Comparison of ENCODE assay signal across 8 mouse cellular contexts in the genomic region with DNA sequence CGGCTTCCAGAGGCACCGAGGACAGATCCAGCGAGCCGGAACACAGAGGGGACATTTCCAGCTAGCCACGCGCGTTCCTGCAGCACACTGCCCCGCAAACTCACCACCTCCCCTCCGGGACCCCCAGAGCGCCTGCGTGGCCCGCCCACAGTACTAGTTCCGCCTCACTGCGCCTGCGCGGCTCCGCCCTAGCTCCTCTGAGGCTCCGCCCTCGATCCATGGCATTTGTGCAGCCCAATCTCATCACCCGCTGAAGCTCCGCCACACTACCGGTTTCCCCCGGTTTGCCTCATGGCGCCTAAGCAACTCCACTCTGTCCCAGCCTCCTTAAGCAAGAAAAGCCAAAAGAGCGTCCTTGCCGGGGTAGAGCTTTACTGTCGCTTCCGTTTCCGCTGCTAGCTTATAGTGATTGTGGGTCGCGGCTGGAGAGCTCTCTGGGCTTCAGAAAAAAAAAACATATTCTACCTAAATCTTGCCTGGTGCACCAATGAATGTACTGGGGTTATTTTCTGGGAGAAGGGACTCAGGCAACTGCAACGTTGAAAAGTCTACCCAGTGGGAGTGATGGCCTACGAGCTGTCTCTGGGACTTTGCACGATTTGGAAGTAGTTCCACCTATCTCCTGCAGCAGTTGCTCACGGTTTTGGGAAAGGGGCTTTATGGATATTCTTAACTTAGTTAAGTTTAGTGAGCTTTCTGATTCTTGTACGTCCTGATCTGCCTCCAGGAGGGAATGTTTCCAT. TPM values are rescaled to one million over a fixed set of nuclear protein-coding genes. Genes with fewer than 3 reads are reported as not detected.
DNase-seq lines count a peak whose midpoint lies in the region; ATAC-seq and TF ChIP-seq lines count a peak whose summit lies in the region.

A gene (minus strand): TSS at position 163 of the 743 bp plus-strand sequence.

- no peaks in the 10 kb centered on the region for H3K27me3 ChIP-seq in embryonic facial prominence, embryonic 14.5 days (replicated peaks; ENCODE audit: control insufficient read depth, insufficient read depth, low read length)
- no peaks in the 10 kb centered on the region for H3K27me3 ChIP-seq in limb, embryonic 14.5 days (ENCODE audit: control insufficient read depth, insufficient read depth, low read length)
- H3K27me3 ChIP-seq in midbrain, postnatal 0 days (ENCODE audit: insufficient read depth, low read length) = no peaks in the 10 kb centered on the region

- peak within 1 kb of the TSS; percentile 65 for H3K4me3 ChIP-seq in embryonic facial prominence, embryonic 14.5 days (ENCODE audit: low read depth, low read length)
- peak within 1 kb of the TSS; percentile 85 for H3K4me3 ChIP-seq in limb, embryonic 14.5 days (replicated peaks; ENCODE audit: low read length)
- H3K4me3 ChIP-seq in midbrain, postnatal 0 days (ENCODE audit: low read depth, low read length) = peak within 1 kb of the TSS; percentile 71

- peaks cover 7% of the 10 kb centered on the region for H3K4me1 ChIP-seq in embryonic facial prominence, embryonic 14.5 days (ENCODE audit: control insufficient read depth, insufficient read depth, low read length)
- peaks cover 10% of the 10 kb centered on the region; the same call in 1 of the 2 replicates for H3K4me1 ChIP-seq in limb, embryonic 14.5 days (ENCODE audit: control insufficient read depth, insufficient read depth, low read length)
- H3K4me1 ChIP-seq in midbrain, postnatal 0 days (ENCODE audit: insufficient read depth, low read length) = peaks cover 6% of the 10 kb centered on the region; the same call in 1 of the 2 replicates

- TF ChIP-seq POLR2A in limb, embryonic 14.5 days (IDR thresholded peaks at IDR 0.05; ENCODE audit: borderline replicate concordance, extremely low read depth, insufficient read depth, insufficient read length) = peak; percentile 58; the same call in 1 of the 2 replicates

- H3K9ac ChIP-seq in embryonic facial prominence, embryonic 14.5 days (ENCODE audit: low read depth, low read length) = peak within 1 kb of the TSS; percentile 78
- H3K9ac ChIP-seq in limb, embryonic 14.5 days (ENCODE audit: low read depth, low read length, severe bottlenecking) = peak within 1 kb of the TSS; percentile 77
- H3K9ac ChIP-seq in midbrain, postnatal 0 days (replicated peaks; ENCODE audit: low read length, poor library complexity, severe bottlenecking) = peak within 1 kb of the TSS; percentile 87

- peak; percentile 95 for DNase-seq in 3T3-L1 (ENCODE audit: low read depth, low spot score)
- DNase-seq in adrenal gland, postnatal 4 days (ENCODE audit: low spot score in 2 of 2) = peak; percentile 98
- peak; percentile 98 for DNase-seq in embryonic facial prominence, embryonic 14.5 days (ENCODE audit: low spot score)
- DNase-seq in heart, adult 8-10 months (ENCODE audit: low spot score) = peak; percentile 100
- peak; percentile 99 for DNase-seq in kidney, adult 9 months
- DNase-seq in limb, embryonic 14.5 days (ENCODE audit: low spot score) = peak; percentile 99
- peak; percentile 99 for DNase-seq in midbrain, postnatal 0 days (ENCODE audit: low spot score)
- peak; percentile 98 for DNase-seq in spleen, postnatal 14 days (ENCODE audit: low spot score in 2 of 2)

- peak within 1 kb of the TSS; percentile 87 for H3K27ac ChIP-seq in embryonic facial prominence, embryonic 14.5 days (replicated peaks; ENCODE audit: low read depth, low read length)
- H3K27ac ChIP-seq in limb, embryonic 14.5 days (replicated peaks; ENCODE audit: low read depth, low read length) = peak within 1 kb of the TSS; percentile 91
- H3K27ac ChIP-seq in midbrain, postnatal 0 days (ENCODE audit: low read depth, low read length) = peak within 1 kb of the TSS; percentile 95

- H3K9me3 ChIP-seq in embryonic facial prominence, embryonic 14.5 days (ENCODE audit: control insufficient read depth, low read length) = no peaks in the 10 kb centered on the region
- H3K9me3 ChIP-seq in limb, embryonic 14.5 days (ENCODE audit: control insufficient read depth, low read length) = no peaks in the 10 kb centered on the region
- no peaks in the 10 kb centered on the region for H3K9me3 ChIP-seq in midbrain, postnatal 0 days (ENCODE audit: low read length)

- TF ChIP-seq CTCF in midbrain, postnatal 0 days (IDR thresholded peaks at IDR 0.05) = no peak; the same call in none of the 2 replicates

- no peaks in the 10 kb centered on the region for H3K36me3 ChIP-seq in embryonic facial prominence, embryonic 14.5 days (ENCODE audit: control insufficient read depth, insufficient read depth, low read length)
- no peaks in the 10 kb centered on the region for H3K36me3 ChIP-seq in limb, embryonic 14.5 days (ENCODE audit: control insufficient read depth, insufficient read depth, low read length)
- H3K36me3 ChIP-seq in midbrain, postnatal 0 days (ENCODE audit: insufficient read depth, low read length) = no peaks in the 10 kb centered on the region

- H3K4me2 ChIP-seq in embryonic facial prominence, embryonic 14.5 days (ENCODE audit: low read depth, low read length) = peak within 1 kb of the TSS; percentile 60
- peak within 1 kb of the TSS; percentile 89 for H3K4me2 ChIP-seq in limb, embryonic 14.5 days (replicated peaks; ENCODE audit: low read depth, low read length, severe bottlenecking)
- peak within 1 kb of the TSS; percentile 58 for H3K4me2 ChIP-seq in midbrain, postnatal 0 days (ENCODE audit: low read depth, low read length, poor library complexity, severe bottlenecking)

- WGBS in embryonic facial prominence, embryonic 14.5 days = 2% methylated on average over 29 of the region's 36 CpGs
- WGBS in limb, embryonic 14.5 days = 4% methylated on average over 28 of the region's 36 CpGs
- WGBS in midbrain, postnatal 0 days = 3% methylated on average over 32 of the region's 36 CpGs

- ATAC-seq in embryonic facial prominence, embryonic 14.5 days (ENCODE audit: low read depth) = peak; percentile 95
- peak; percentile 97 for ATAC-seq in limb, embryonic 14.5 days (ENCODE audit: low FRiP score, low read depth)
- peak; percentile 92 for ATAC-seq in midbrain, postnatal 0 days (ENCODE audit: low FRiP score)

RNA-seq across cellular contexts. Expression of the gene that starts here (rescaled TPM):
- 10 to 100 TPM; 22.3 TPM for total RNA-seq in adrenal gland, postnatal 4 days (2021)
- polyA plus RNA-seq in embryonic facial prominence, embryonic 14.5 days (2014; fragmentation: Nextera tagmentation; extraction: Ambion mirVana) = 30.6 and 33.4 TPM in 2 replicates
- 10 to 100 TPM; 27.1 to 38.5 (median 31.0) TPM for total RNA-seq in heart, adult 8-10 months (2022)
- 25.0 and 36.2 TPM in 2 replicates for polyA plus RNA-seq in limb, embryonic 14.5 days (2012; rRNA removed)
- polyA plus RNA-seq in limb, embryonic 14.5 days (2014; fragmentation: Nextera tagmentation; extraction: Ambion mirVana) = 28.4 and 32.5 TPM in 2 replicates
- total RNA-seq in midbrain, postnatal 0 days (2014; rRNA removed) = 16.2 and 31.7 TPM in 2 replicates
- 22.8 and 23.0 TPM in 2 replicates for polyA plus RNA-seq in midbrain, postnatal 0 days (2015; fragmentation: Nextera tagmentation; extraction: Ambion mirVana)

Comparison
In these comparisons a context has a peak if more than half of its experiments do, and no peak if none do; other contexts are left out.
1. Peak in every context shown above with its lines: DNase-seq, ATAC-seq, H3K4me3 ChIP-seq and H3K27ac ChIP-seq.